Mouse (Mus musculus): Measurements from ENCODE around the gene Mcm5.
A peak's percentile ranks its signal among the peaks of the same experiment; 100 is the strongest.

The Mcm5 gene

GRCm38 (mm10) chr8:75102956-75103355 lies 6.4 kb upstream of the Mcm5 start:
- no peak for DNase-seq (ENCODE audit: low spot score in 2 of 2)

- no peak for DNase-seq (ENCODE audit: low spot score in 2 of 2)
Measured at GRCm38 (mm10) chr8:75103376-75103878, 5.9 kb upstream of the Mcm5 start.

GRCm38 (mm10) chr8:75108527-75109235 lies 688 bp upstream of the Mcm5 start:
- DNase-seq (ENCODE audit: low spot score in 2 of 2) = peak; percentile 74 to 78

GRCm38 (mm10) chr8:75110093-75110492 lies 724 bp downstream of the Mcm5 start:
- no peak for DNase-seq (ENCODE audit: low spot score in 2 of 2)

GRCm38 (mm10) chr8:75118505-75118904 lies 9.1 kb downstream of the Mcm5 start:
- DNase-seq (ENCODE audit: low spot score in 2 of 2) = no peak

- no peak for DNase-seq (ENCODE audit: low spot score in 2 of 2)
Measured at GRCm38 (mm10) chr8:75119287-75119686, 9.9 kb downstream of the Mcm5 start.

- peak in 1 of 2 experiments; percentile 3 for DNase-seq (ENCODE audit: low spot score in 2 of 2)
Measured at GRCm38 (mm10) chr8:75119747-75120146, 10.4 kb downstream of the Mcm5 start.

GRCm38 (mm10) chr8:75127406-75127805 lies 18.0 kb downstream of the Mcm5 start:
- no peak for DNase-seq (ENCODE audit: low spot score in 2 of 2)

- peak in 1 of 2 experiments; percentile 16 for DNase-seq (ENCODE audit: low spot score in 2 of 2)
Measured at GRCm38 (mm10) chr8:75132485-75132884, 23.1 kb downstream of the Mcm5 start.

GRCm38 (mm10) chr8:75133399-75133798 lies 24.0 kb downstream of the Mcm5 start:
- no peak for DNase-seq (ENCODE audit: low spot score in 2 of 2)

- no peak for DNase-seq (ENCODE audit: low spot score in 2 of 2)
Measured at GRCm38 (mm10) chr8:75134603-75135391, 25.4 kb downstream of the Mcm5 start.

GRCm38 (mm10) chr8:75135756-75136155 lies 26.4 kb downstream of the Mcm5 start:
- DNase-seq (ENCODE audit: low spot score in 2 of 2) = no peak

GRCm38 (mm10) chr8:75136256-75136655 lies 26.9 kb downstream of the Mcm5 start:
- DNase-seq (ENCODE audit: low spot score in 2 of 2) = no peak

GRCm38 (mm10) chr8:75137536-75137935 lies 28.2 kb downstream of the Mcm5 start:
- no peak for DNase-seq (ENCODE audit: low spot score in 2 of 2)

GRCm38 (mm10) chr8:75150911-75151610 lies 41.7 kb downstream of the Mcm5 start:
- no peak for DNase-seq (ENCODE audit: low spot score in 2 of 2)

GRCm38 (mm10) chr8:75151743-75152142 lies 42.4 kb downstream of the Mcm5 start:
- no peak for DNase-seq (ENCODE audit: low spot score in 2 of 2)

- DNase-seq (ENCODE audit: low spot score in 2 of 2) = no peak
Measured at GRCm38 (mm10) chr8:75152505-75153082, 43.2 kb downstream of the Mcm5 start.

GRCm38 (mm10) chr8:75154855-75155478 lies 45.6 kb downstream of the Mcm5 start:
- peak in 1 of 2 experiments; percentile 1 for DNase-seq (ENCODE audit: low spot score in 2 of 2)

- no peak for DNase-seq (ENCODE audit: low spot score in 2 of 2)
Measured at GRCm38 (mm10) chr8:75155740-75156322, 46.5 kb downstream of the Mcm5 start.

GRCm38 (mm10) chr8:75157471-75158230 lies 48.3 kb downstream of the Mcm5 start:
- no peak for DNase-seq (ENCODE audit: low spot score in 2 of 2)
